Mouse (Mus musculus): ENCODE measurements at regions not wholly inside any gene's neighbourhood (a gene's known extent, or its start where the extent isn't known, plus 50 kb on each side); places are given as distances from the start of the nearest gene placed in this dataset.

DNA sequence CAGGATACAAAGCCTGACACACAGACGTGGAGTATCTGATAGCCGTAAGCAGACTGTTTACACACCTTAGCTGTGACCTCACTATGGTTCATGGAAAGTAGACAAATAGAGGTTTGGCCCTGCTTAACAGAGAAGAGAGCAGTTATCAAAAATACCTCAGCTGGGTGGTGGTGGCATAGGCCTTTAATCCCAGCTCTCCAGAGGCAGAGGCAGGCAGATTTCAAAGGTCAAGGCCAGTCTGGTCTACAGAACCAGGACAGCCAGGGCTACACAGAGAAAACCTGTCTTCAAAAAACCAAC, 350.7 kb downstream of the Foxo1 start:
- Histone ChIP-seq H3K27ac (ENCODE audit: low read depth) (no peak overlapping the region), H3K4me3 (ENCODE audit: low read depth, low read length) (no peak overlapping the region), H3K36me3 (replicated peaks; ENCODE audit: control insufficient read depth, insufficient read depth, low read length) (no peaks in the 10 kb centered on the region), H3K27me3 (ENCODE audit: control insufficient read depth, insufficient read depth, low read length) (no peaks in the 10 kb centered on the region), H3K9me3 (replicated peaks; ENCODE audit: control insufficient read depth, low read length) (no peaks in the 10 kb centered on the region), H3K4me2 (ENCODE audit: low read depth, low read length) (no peak overlapping the region), H3K9ac (replicated peaks; ENCODE audit: low read depth, low read length) (no peak overlapping the region), H3K4me1 (ENCODE audit: control insufficient read depth, insufficient read depth) (no peaks in the 10 kb centered on the region)
- TF ChIP-seq CTCF (IDR thresholded peaks at IDR 0.05; ENCODE audit: low read depth): no peak
- TF ChIP-seq EP300 (IDR thresholded peaks at IDR 0.05; ENCODE audit: low read depth): no peak
- DNase-seq (ENCODE audit: low spot score) (no peak), ATAC-seq (ENCODE audit: insufficient read depth, low read depth) (no peak)
- WGBS: 72% methylated on average over 2 of the region's 2 CpGs

GRCm38 (mm10) chr3:52618212-52618924, 350.2 kb downstream of the Foxo1 start:
- Histone ChIP-seq H3K27me3 (ENCODE audit: control insufficient read depth, insufficient read depth, low read length) (no peaks in the 10 kb centered on the region), H3K9ac (replicated peaks; ENCODE audit: low read depth, low read length) (no peak overlapping the region), H3K4me3 (ENCODE audit: low read depth, low read length) (no peak overlapping the region), H3K4me2 (ENCODE audit: low read depth, low read length) (no peak overlapping the region), H3K27ac (ENCODE audit: low read depth) (no peak overlapping the region), H3K36me3 (replicated peaks; ENCODE audit: control insufficient read depth, insufficient read depth, low read length) (no peaks in the 10 kb centered on the region), H3K4me1 (ENCODE audit: control insufficient read depth, insufficient read depth) (no peaks in the 10 kb centered on the region), H3K9me3 (replicated peaks; ENCODE audit: control insufficient read depth, low read length) (no peaks in the 10 kb centered on the region)
- WGBS: 80% methylated on average over 7 of the region's 7 CpGs
- ATAC-seq (ENCODE audit: insufficient read depth, low read depth): no peak
- TF ChIP-seq CTCF (IDR thresholded peaks at IDR 0.05; ENCODE audit: low read depth): no peak
- TF ChIP-seq EP300 (IDR thresholded peaks at IDR 0.05; ENCODE audit: low read depth): no peak
- DNase-seq (ENCODE audit: low spot score): no peak

GRCm38 (mm10) chr3:52617413-52618149, 349.4 kb downstream of the Foxo1 start:
- WGBS: 61% methylated on average over 8 of the region's 8 CpGs
- TF ChIP-seq CTCF (IDR thresholded peaks at IDR 0.05; ENCODE audit: low read depth): no peak
- no peak for TF ChIP-seq EP300 (IDR thresholded peaks at IDR 0.05; ENCODE audit: low read depth)
- no peak for ATAC-seq (ENCODE audit: insufficient read depth, low read depth)

GRCm38 (mm10) chr3:52611881-52612280, 343.7 kb downstream of the Foxo1 start:
- DNase-seq (ENCODE audit: low spot score) (no peak), ATAC-seq (ENCODE audit: insufficient read depth, low read depth) (no peak)
- Histone ChIP-seq H3K27me3 (ENCODE audit: control insufficient read depth, insufficient read depth, low read length) (no peaks in the 10 kb centered on the region), H3K4me3 (ENCODE audit: low read depth, low read length) (no peak overlapping the region), H3K4me1 (ENCODE audit: control insufficient read depth, insufficient read depth) (no peaks in the 10 kb centered on the region), H3K9ac (replicated peaks; ENCODE audit: low read depth, low read length) (no peak overlapping the region), H3K36me3 (replicated peaks; ENCODE audit: control insufficient read depth, insufficient read depth, low read length) (no peaks in the 10 kb centered on the region), H3K27ac (ENCODE audit: low read depth) (no peak overlapping the region), H3K9me3 (replicated peaks; ENCODE audit: control insufficient read depth, low read length) (no peaks in the 10 kb centered on the region), H3K4me2 (ENCODE audit: low read depth, low read length) (no peak overlapping the region)
- no peak for TF ChIP-seq EP300 (IDR thresholded peaks at IDR 0.05; ENCODE audit: low read depth)
- TF ChIP-seq CTCF (IDR thresholded peaks at IDR 0.05; ENCODE audit: low read depth): no peak
- 91% methylated on average over 8 of the region's 8 CpGs for WGBS

More at GRCm38 (mm10) chr3:52617413-52618149, 349.4 kb downstream of the Foxo1 start:
- Histone ChIP-seq H3K4me1 (ENCODE audit: control insufficient read depth, insufficient read depth) (no peaks in the 10 kb centered on the region), H3K36me3 (replicated peaks; ENCODE audit: control insufficient read depth, insufficient read depth, low read length) (no peaks in the 10 kb centered on the region), H3K9me3 (replicated peaks; ENCODE audit: control insufficient read depth, low read length) (no peaks in the 10 kb centered on the region), H3K4me2 (ENCODE audit: low read depth, low read length) (no peak overlapping the region), H3K27ac (ENCODE audit: low read depth) (no peak overlapping the region), H3K27me3 (ENCODE audit: control insufficient read depth, insufficient read depth, low read length) (no peaks in the 10 kb centered on the region), H3K4me3 (ENCODE audit: low read depth, low read length) (no peak overlapping the region), H3K9ac (replicated peaks; ENCODE audit: low read depth, low read length) (no peak overlapping the region)
- no peak for DNase-seq (ENCODE audit: low spot score)

DNA sequence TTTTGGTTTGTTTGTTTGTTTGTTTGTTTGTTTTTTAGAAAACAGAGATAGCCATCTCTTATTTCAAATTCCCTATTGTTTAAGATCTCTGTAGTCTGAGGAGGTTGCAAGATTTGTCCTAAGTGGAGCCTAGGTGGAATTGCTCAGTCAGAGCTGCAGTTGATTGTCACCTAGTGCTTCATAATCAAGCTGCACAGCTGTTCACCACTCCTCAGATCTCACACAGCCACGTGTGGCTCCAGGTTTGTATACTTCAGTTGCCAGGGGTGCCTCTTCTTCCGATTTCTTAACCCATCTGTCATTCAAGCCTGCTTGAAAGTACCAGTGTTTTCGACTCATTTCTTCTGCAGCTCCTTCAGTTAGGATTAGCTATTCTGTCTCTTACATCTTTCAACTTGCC, 342.3 kb downstream of the Foxo1 start:
- Histone ChIP-seq H3K4me1 (ENCODE audit: control insufficient read depth, insufficient read depth) (no peaks in the 10 kb centered on the region), H3K4me3 (ENCODE audit: low read depth, low read length) (no peak overlapping the region), H3K36me3 (replicated peaks; ENCODE audit: control insufficient read depth, insufficient read depth, low read length) (no peaks in the 10 kb centered on the region), H3K9ac (replicated peaks; ENCODE audit: low read depth, low read length) (no peak overlapping the region), H3K4me2 (ENCODE audit: low read depth, low read length) (no peak overlapping the region), H3K27me3 (ENCODE audit: control insufficient read depth, insufficient read depth, low read length) (no peaks in the 10 kb centered on the region), H3K9me3 (replicated peaks; ENCODE audit: control insufficient read depth, low read length) (no peaks in the 10 kb centered on the region), H3K27ac (ENCODE audit: low read depth) (no peak overlapping the region)
- 55% methylated on average over 3 of the region's 3 CpGs for WGBS
- no peak for ATAC-seq (ENCODE audit: insufficient read depth, low read depth)
- no peak for DNase-seq (ENCODE audit: low spot score)
- no peak for TF ChIP-seq CTCF (IDR thresholded peaks at IDR 0.05; ENCODE audit: low read depth)
- no peak for TF ChIP-seq EP300 (IDR thresholded peaks at IDR 0.05; ENCODE audit: low read depth)
